Mouse (Mus musculus): Measurements from ENCODE around the gene Ptges3. TPM values are rescaled to one million over a fixed set of nuclear protein-coding genes. Genes with fewer than 3 reads are reported as not detected.
"Not testable (repeated sequence)": the region's sequence is repeated elsewhere in the genome, so short reads cannot be mapped to it uniquely, and the experiment has no call there.

Ptges3 gene
- polyA plus RNA-seq, 1 experiment from 2014 or later: 495 TPM

DNA sequence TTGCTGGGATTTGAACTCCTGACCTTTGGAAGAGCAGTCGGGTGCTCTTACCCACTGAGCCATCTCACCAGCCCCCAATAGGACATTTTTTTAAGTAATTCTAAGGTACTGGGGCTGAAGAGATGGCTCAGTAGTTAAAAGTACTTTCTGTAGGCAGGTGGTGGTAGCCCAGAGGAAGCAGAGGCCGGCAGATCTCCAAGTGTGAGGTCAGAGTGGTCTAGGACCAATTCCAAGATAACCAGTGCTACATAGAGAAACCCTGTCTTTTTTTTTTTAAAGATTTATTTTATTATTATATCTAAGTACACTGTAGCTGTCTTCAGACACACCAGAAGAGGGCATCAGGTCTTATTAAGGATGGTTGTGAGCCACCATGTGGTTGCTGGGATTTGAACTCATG lies 28.5 kb downstream of the Ptges3 start:
- 84% methylated on average over 2 of the region's 2 CpGs for WGBS
- H3K9me3 ChIP-seq (replicated peaks); H3K27ac ChIP-seq; H3K27me3 ChIP-seq; H3K9ac ChIP-seq; ATAC-seq (ENCODE audit: low FRiP score); H3K4me2 ChIP-seq (replicated peaks); H3K4me3 ChIP-seq: not testable (repeated sequence)
- H3K4me1 ChIP-seq: peaks cover 27% of the 10 kb centered on the region
- peaks cover 57% of the 10 kb centered on the region for H3K36me3 ChIP-seq

GRCm38 (mm10) chr10:128088181-128088580 lies 29.4 kb downstream of the Ptges3 start:
- Histone ChIP-seq H3K27me3 (no peaks in the 10 kb centered on the region), H3K9me3 (replicated peaks) (no peaks in the 10 kb centered on the region), H3K4me3 (no peak overlapping the region), H3K36me3 (peaks cover 57% of the 10 kb centered on the region), H3K27ac (no peak overlapping the region), H3K4me1 (peaks cover 28% of the 10 kb centered on the region), H3K4me2 (replicated peaks) (no peak overlapping the region), H3K9ac (no peak overlapping the region)
- ATAC-seq (ENCODE audit: low FRiP score): no peak
- 96% methylated on average over 5 of the region's 5 CpGs for WGBS

DNA sequence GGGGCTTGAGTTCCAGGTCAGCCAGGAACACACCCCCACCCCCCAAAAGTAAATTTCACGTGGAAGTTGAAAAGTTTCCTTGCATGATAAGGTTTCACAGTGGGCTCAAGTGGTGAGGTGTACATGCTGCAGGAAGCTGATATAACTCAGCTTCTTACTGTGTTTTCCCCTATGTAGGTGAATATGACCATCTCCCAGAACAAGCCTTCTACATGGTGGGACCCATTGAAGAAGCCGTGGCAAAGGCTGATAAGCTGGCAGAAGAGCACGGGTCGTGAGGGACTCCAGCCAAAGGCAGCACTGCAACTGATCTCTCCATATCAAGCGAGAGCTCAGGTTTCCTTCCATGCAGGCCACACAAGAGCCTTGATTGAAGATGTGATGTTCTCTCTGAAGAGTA lies 31.1 kb downstream of the Ptges3 start:
- no peaks in the 10 kb centered on the region for H3K9me3 ChIP-seq (replicated peaks)
- peaks cover 55% of the 10 kb centered on the region for H3K36me3 ChIP-seq
- no peak overlapping the region for H3K27ac ChIP-seq
- no peak overlapping the region for H3K9ac ChIP-seq
- peaks cover 39% of the 10 kb centered on the region for H3K4me1 ChIP-seq
- 84% methylated on average over 5 of the region's 5 CpGs for WGBS
- ATAC-seq (ENCODE audit: low FRiP score): no peak
- no peak overlapping the region for H3K4me3 ChIP-seq
- H3K27me3 ChIP-seq: no peaks in the 10 kb centered on the region
- no peak overlapping the region for H3K4me2 ChIP-seq (replicated peaks)

DNA sequence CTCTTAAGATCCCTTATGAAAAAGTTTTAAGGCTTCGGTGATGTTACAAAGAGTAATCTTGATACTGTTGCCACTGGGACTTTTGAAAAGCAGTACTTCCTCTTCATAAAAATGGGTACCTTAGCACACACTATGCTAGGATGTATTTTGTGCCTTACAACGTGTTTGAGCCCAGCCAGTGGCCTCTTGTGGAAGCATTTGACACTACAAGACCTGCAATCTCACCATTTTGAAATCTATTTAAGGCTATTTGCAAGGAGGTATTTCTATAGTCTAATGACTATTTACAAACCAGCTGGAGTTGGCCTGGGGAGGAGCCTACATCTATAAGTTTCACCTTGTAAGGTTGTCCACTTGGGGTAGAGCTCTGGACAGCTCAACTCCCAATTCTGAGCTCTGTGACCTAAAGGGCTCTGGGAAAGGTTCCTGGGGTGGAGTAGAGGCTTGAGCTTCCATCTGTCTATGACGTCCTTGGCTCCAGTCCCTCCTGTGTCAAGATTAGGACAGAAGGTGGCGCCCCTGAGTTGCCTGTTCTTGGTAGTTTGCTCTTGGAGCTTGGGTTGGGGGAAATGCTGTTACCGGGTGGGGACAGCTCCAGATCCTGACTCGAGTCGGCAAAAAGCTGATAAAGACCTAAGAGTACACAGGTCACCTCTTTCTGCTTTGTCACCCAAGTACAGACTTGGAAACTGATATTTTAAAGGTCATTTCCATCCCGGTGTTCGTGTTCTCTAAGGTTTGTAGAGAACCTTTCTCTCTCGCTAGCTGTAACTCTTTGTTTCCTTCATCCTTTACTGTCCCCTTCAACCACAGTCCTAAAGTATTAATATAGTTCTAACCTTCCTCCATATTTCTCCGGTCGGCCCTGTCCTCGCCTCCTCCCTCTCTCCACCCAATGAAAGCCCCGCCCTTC lies 32.2 kb downstream of the Ptges3 start:
- H3K27me3 ChIP-seq: no peaks in the 10 kb centered on the region

GRCm38 (mm10) chr10:128091564-128092505 lies 33.1 kb downstream of the Ptges3 start, which contains the start of gene Baz2a:
Gene Baz2a (plus strand): TSS chr10:128091577.
- Histone ChIP-seq H3K4me1 (peaks cover 38% of the 10 kb centered on the region), H3K4me2 (replicated peaks) (peak within 1 kb of the TSS; percentile 90), H3K9ac (peak within 1 kb of the TSS; percentile 84), H3K4me3 (peak within 1 kb of the TSS; percentile 88), H3K27me3 (no peaks in the 10 kb centered on the region), H3K27ac (peak within 1 kb of the TSS; percentile 93), H3K9me3 (replicated peaks) (no peaks in the 10 kb centered on the region), H3K36me3 (peaks cover 35% of the 10 kb centered on the region)
- peak; percentile 44 for ATAC-seq (ENCODE audit: low FRiP score)
- WGBS: 2% methylated on average over 20 of the region's 20 CpGs

More for the DNA sequence above, 32.2 kb downstream of the Ptges3 start:
- Histone ChIP-seq H3K36me3 (peaks cover 44% of the 10 kb centered on the region), H3K4me3 (peak overlapping the region; percentile 88), H3K27ac (peak overlapping the region; percentile 93; the same call in 1 of the 2 replicates), H3K9me3 (replicated peaks) (no peaks in the 10 kb centered on the region), H3K4me2 (replicated peaks) (peak overlapping the region; percentile 90), H3K4me1 (peaks cover 38% of the 10 kb centered on the region), H3K9ac (peak overlapping the region; percentile 84)
- ATAC-seq (ENCODE audit: low FRiP score): peak; percentile 38
- 8% methylated on average over 14 of the region's 14 CpGs for WGBS

GRCm38 (mm10) chr10:128092506-128093495 lies 34.0 kb downstream of the Ptges3 start:
- peak overlapping the region; percentile 84 for H3K9ac ChIP-seq
- H3K27me3 ChIP-seq: no peaks in the 10 kb centered on the region
- peaks cover 40% of the 10 kb centered on the region for H3K4me1 ChIP-seq
- H3K9me3 ChIP-seq (replicated peaks): no peaks in the 10 kb centered on the region
- peak; percentile 41 for ATAC-seq (ENCODE audit: low FRiP score)
- peak overlapping the region; percentile 93 for H3K27ac ChIP-seq
- H3K36me3 ChIP-seq: peaks cover 26% of the 10 kb centered on the region
- peak overlapping the region; percentile 88 for H3K4me3 ChIP-seq
- H3K4me2 ChIP-seq (replicated peaks): peak overlapping the region; percentile 90
- WGBS: under 1% methylated on average over 81 of the region's 88 CpGs

- 25% methylated on average over 13 of the region's 13 CpGs for WGBS
- Histone ChIP-seq H3K4me2 (replicated peaks) (peak overlapping the region; percentile 90), H3K4me3 (peak overlapping the region; percentile 88), H3K27ac (peak overlapping the region; percentile 93), H3K27me3 (no peaks in the 10 kb centered on the region), H3K36me3 (peaks cover 18% of the 10 kb centered on the region), H3K4me1 (peaks cover 49% of the 10 kb centered on the region), H3K9ac (peak overlapping the region; percentile 84), H3K9me3 (replicated peaks) (no peaks in the 10 kb centered on the region)
- no peak for ATAC-seq (ENCODE audit: low FRiP score)
Measured at GRCm38 (mm10) chr10:128093496-128094294, 34.9 kb downstream of the Ptges3 start.

- Histone ChIP-seq H3K36me3 (peaks cover 10% of the 10 kb centered on the region), H3K27me3 (no peaks in the 10 kb centered on the region), H3K9me3 (replicated peaks) (no peaks in the 10 kb centered on the region), H3K4me2 (replicated peaks) (peak overlapping the region; percentile 90), H3K4me3 (peak overlapping the region; percentile 88), H3K4me1 (peaks cover 50% of the 10 kb centered on the region), H3K9ac (peak overlapping the region; percentile 39), H3K27ac (peak overlapping the region; percentile 93; the same call in 1 of the 2 replicates)
- ATAC-seq (ENCODE audit: low FRiP score): peak; percentile 57
- WGBS: 11% methylated on average over 19 of the region's 19 CpGs
Measured at GRCm38 (mm10) chr10:128094340-128094968, 35.7 kb downstream of the Ptges3 start.

- H3K4me2 ChIP-seq (replicated peaks): peak overlapping the region; percentile 90
Measured at GRCm38 (mm10) chr10:128095003-128095636, 36.4 kb downstream of the Ptges3 start.

DNA sequence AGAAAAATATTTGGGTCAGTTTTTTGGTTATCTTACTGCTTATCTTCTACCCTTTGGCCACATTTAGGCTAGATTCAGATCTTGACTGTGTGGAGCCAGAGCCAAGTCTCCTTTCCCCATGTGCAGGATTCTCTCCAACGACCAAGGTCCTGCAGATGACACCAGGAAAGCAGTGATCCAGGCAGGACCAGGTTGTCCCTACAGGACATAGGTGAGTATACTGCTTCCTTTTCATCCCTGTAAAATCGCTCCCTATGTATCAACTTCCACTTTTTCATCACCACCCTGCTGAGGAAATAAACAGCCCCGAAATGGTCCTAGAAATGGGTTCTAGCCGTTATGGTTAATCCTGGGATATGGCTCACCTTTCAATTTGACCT lies 37.5 kb downstream of the Ptges3 start:
- Histone ChIP-seq H3K9me3 (replicated peaks) (no peaks in the 10 kb centered on the region), H3K4me2 (replicated peaks) (peak overlapping the region; percentile 67), H3K9ac (no peak overlapping the region), H3K27ac (no peak overlapping the region), H3K4me3 (peak overlapping the region; percentile 97), H3K27me3 (no peaks in the 10 kb centered on the region), H3K4me1 (peaks cover 44% of the 10 kb centered on the region), H3K36me3 (0 out of 2 replicates have a peak, but pooled peaks cover 2% of the 10 kb centered on the region)
- no peak for ATAC-seq (ENCODE audit: low FRiP score)
- 26% methylated on average over 4 of the region's 4 CpGs for WGBS

More at GRCm38 (mm10) chr10:128095003-128095636, 36.4 kb downstream of the Ptges3 start:
- Histone ChIP-seq H3K27me3 (no peaks in the 10 kb centered on the region), H3K4me3 (0 out of 2 replicates have a peak overlapping the region, but pooled peaks have one; percentile 26), H3K36me3 (peaks cover 3% of the 10 kb centered on the region), H3K4me1 (peaks cover 50% of the 10 kb centered on the region), H3K9ac (peak overlapping the region; percentile 39; the same call in 1 of the 2 replicates), H3K9me3 (replicated peaks) (no peaks in the 10 kb centered on the region), H3K27ac (0 out of 2 replicates have a peak overlapping the region, but pooled peaks have one; percentile 93)
- ATAC-seq (ENCODE audit: low FRiP score): no peak
- 27% methylated on average over 9 of the region's 9 CpGs for WGBS
